Mouse (Mus musculus) intestine, postnatal 0 days (tissue): ENCODE measurements at regions not wholly inside any gene's neighbourhood (a gene's known extent, or its start where the extent isn't known, plus 50 kb on each side); places are given as distances from the start of the nearest gene placed in this dataset.

Experiments used
- ATAC-seq: fragments of 200-750 bp; cut with Nextera tagmentation; 2 replicates; pipeline ENCODE4 v1.8.0; 2017; ENCODE audit warnings: mild to moderate bottlenecking, moderate TSS enrichment, moderate library complexity
- H3K27ac ChIP-seq: fragments of 300-500 bp; sonication (generic); 2 replicates; pipeline ENCODE4 v1.5.1; 2014; ENCODE audit warnings: mild to moderate bottlenecking, low read depth, low read length, moderate library complexity
- H3K27me3 ChIP-seq: fragments of 300-500 bp; sonication (generic); replicated peaks from 2 replicates; pipeline ENCODE4 v1.6.1; 2014; ENCODE audit warnings: low read length, mixed read lengths; ENCODE audit not compliant: control insufficient read depth, insufficient read depth
- H3K36me3 ChIP-seq: fragments of 300-500 bp; sonication (generic); 2 replicates; pipeline ENCODE4 v1.6.1; 2014; ENCODE audit warnings: mild to moderate bottlenecking, moderate library complexity; ENCODE audit not compliant: control insufficient read depth, insufficient read depth
- H3K4me1 ChIP-seq: fragments of 300-500 bp; sonication (generic); replicated peaks from 2 replicates; pipeline ENCODE4 v1.6.1; 2014; ENCODE audit warnings: antibody characterized with exemption, low read length, mixed read lengths; ENCODE audit not compliant: control insufficient read depth, insufficient read depth
- H3K4me2 ChIP-seq: fragments of 300-500 bp; sonication (generic); replicated peaks from 2 replicates; pipeline ENCODE4 v1.6.1; 2014; ENCODE audit warnings: low read depth, mild to moderate bottlenecking, moderate library complexity
- H3K4me3 ChIP-seq: fragments of 300-500 bp; sonication (generic); 2 replicates; pipeline ENCODE4 v1.5.1; 2014; ENCODE audit warnings: low read depth, low read length
- H3K9ac ChIP-seq: fragments of 300-500 bp; sonication (generic); 2 replicates; pipeline ENCODE4 v1.6.1; 2014; ENCODE audit warnings: mild to moderate bottlenecking, low read depth, low read length
- H3K9me3 ChIP-seq: fragments of 300-500 bp; sonication (generic); 2 replicates; pipeline ENCODE4 v1.6.1; 2016; ENCODE audit warnings: mixed run types; ENCODE audit not compliant: control insufficient read depth
- CTCF ChIP-seq: sonication (generic); IDR thresholded peaks from 2 replicates; pipeline ENCODE4 v1.5.1; 2016; ENCODE audit warnings: low read depth, mild to moderate bottlenecking, control low read depth, antibody characterized with exemption, moderate library complexity
- WGBS: fragments of 180-500 bp; shearing (Covaris S2); extraction: QIAGEN DNeasy Blood & Tissue Kit; methylation state at CpG from one replicate; pipeline ENCODE4 v1.1.7; 2014; 5-methylcytosine and 5-hydroxymethylcytosine counted together

GRCm38 (mm10) chr10:46045474-46046093 is 468.0 kb downstream of the Hace1 start:
- TF ChIP-seq CTCF: no peak
- no peaks in the 10 kb centered on the region for H3K9me3 ChIP-seq
- no peak overlapping the region for H3K9ac ChIP-seq
- 77% methylated on average over 6 of the region's 6 CpGs for WGBS
- ATAC-seq: no peak
- no peak overlapping the region for H3K4me3 ChIP-seq
- no peaks in the 10 kb centered on the region for H3K36me3 ChIP-seq
- no peaks in the 10 kb centered on the region for H3K4me1 ChIP-seq
- no peak overlapping the region for H3K27ac ChIP-seq
- H3K4me2 ChIP-seq: no peak overlapping the region
- H3K27me3 ChIP-seq: no peaks in the 10 kb centered on the region

- no peak overlapping the region for H3K4me2 ChIP-seq
- no peak overlapping the region for H3K27ac ChIP-seq
- TF ChIP-seq CTCF: no peak
- H3K4me3 ChIP-seq: no peak overlapping the region
- H3K36me3 ChIP-seq: no peaks in the 10 kb centered on the region
- no peaks in the 10 kb centered on the region for H3K4me1 ChIP-seq
- no peaks in the 10 kb centered on the region for H3K27me3 ChIP-seq
- no peaks in the 10 kb centered on the region for H3K9me3 ChIP-seq
- H3K9ac ChIP-seq: no peak overlapping the region
- no peak for ATAC-seq
Observed at GRCm38 (mm10) chr10:46046094-46046749, 468.6 kb downstream of the Hace1 start.

GRCm38 (mm10) chr10:46046890-46047414 is 469.3 kb downstream of the Hace1 start:
- Histone ChIP-seq H3K9me3 (no peaks in the 10 kb centered on the region), H3K4me1 (no peaks in the 10 kb centered on the region), H3K4me2 (no peak overlapping the region), H3K9ac (no peak overlapping the region), H3K36me3 (no peaks in the 10 kb centered on the region), H3K27me3 (no peaks in the 10 kb centered on the region), H3K4me3 (no peak overlapping the region), H3K27ac (no peak overlapping the region)
- 58% methylated on average over 8 of the region's 8 CpGs for WGBS
- ATAC-seq: no peak
- TF ChIP-seq CTCF: no peak

- Histone ChIP-seq H3K4me2 (no peak overlapping the region), H3K27me3 (no peaks in the 10 kb centered on the region), H3K36me3 (no peaks in the 10 kb centered on the region), H3K9ac (no peak overlapping the region), H3K4me3 (no peak overlapping the region), H3K9me3 (no peaks in the 10 kb centered on the region), H3K27ac (no peak overlapping the region), H3K4me1 (no peaks in the 10 kb centered on the region)
- TF ChIP-seq CTCF: no peak
- 49% methylated on average over 4 of the region's 4 CpGs for WGBS
- no peak for ATAC-seq
Observed at GRCm38 (mm10) chr10:46047591-46047990, 470.0 kb downstream of the Hace1 start.

- no peaks in the 10 kb centered on the region for H3K27me3 ChIP-seq
- H3K4me1 ChIP-seq: no peaks in the 10 kb centered on the region
- no peak for ATAC-seq
- WGBS: 33% methylated on average over 14 of the region's 14 CpGs
- H3K4me2 ChIP-seq: no peak overlapping the region
- H3K9ac ChIP-seq: no peak overlapping the region
- H3K36me3 ChIP-seq: no peaks in the 10 kb centered on the region
- H3K4me3 ChIP-seq: no peak overlapping the region
- H3K27ac ChIP-seq: no peak overlapping the region
- no peaks in the 10 kb centered on the region for H3K9me3 ChIP-seq
- TF ChIP-seq CTCF: peak; percentile 85
Observed at GRCm38 (mm10) chr10:46057362-46058198, 480.0 kb downstream of the Hace1 start.

- no peaks in the 10 kb centered on the region for H3K27me3 ChIP-seq
- no peaks in the 10 kb centered on the region for H3K9me3 ChIP-seq
- H3K36me3 ChIP-seq: no peaks in the 10 kb centered on the region
- H3K4me3 ChIP-seq: no peak overlapping the region
- no peak for TF ChIP-seq CTCF
- no peak overlapping the region for H3K4me2 ChIP-seq
- H3K9ac ChIP-seq: no peak overlapping the region
- WGBS: 76% methylated on average over 5 of the region's 5 CpGs
- H3K4me1 ChIP-seq: no peaks in the 10 kb centered on the region
- no peak for ATAC-seq
- no peak overlapping the region for H3K27ac ChIP-seq
Observed at GRCm38 (mm10) chr10:46058199-46058472, 480.5 kb downstream of the Hace1 start.
